Mouse (Mus musculus) neutrophil, adult 5-6 weeks (primary cell): ENCODE measurements around the gene Adam29. TPM values are rescaled to one million over a fixed set of nuclear protein-coding genes. Genes with fewer than 3 reads are reported as not detected.

Source experiments
- ATAC-seq: fragments of 151-379, 151-347 bp; 2 replicates; pipeline ENCODE4 v1.8.0; 2017; ENCODE audit warnings: mild to moderate bottlenecking, moderate TSS enrichment; ENCODE audit not compliant: insufficient number of reproducible peaks, poor library complexity, low FRiP score, severe bottlenecking; ENCODE audit errors: extremely low read depth
- total RNA-seq: library from RNA; stranded (forward); fragments of 200-1000 nt; gene quantifications from 2 replicates; pipeline ENCODE4 v1.2.3, GENCODE M21; 2017

The Adam29 gene
- total RNA-seq, result not detected in 2 replicates

DNA sequence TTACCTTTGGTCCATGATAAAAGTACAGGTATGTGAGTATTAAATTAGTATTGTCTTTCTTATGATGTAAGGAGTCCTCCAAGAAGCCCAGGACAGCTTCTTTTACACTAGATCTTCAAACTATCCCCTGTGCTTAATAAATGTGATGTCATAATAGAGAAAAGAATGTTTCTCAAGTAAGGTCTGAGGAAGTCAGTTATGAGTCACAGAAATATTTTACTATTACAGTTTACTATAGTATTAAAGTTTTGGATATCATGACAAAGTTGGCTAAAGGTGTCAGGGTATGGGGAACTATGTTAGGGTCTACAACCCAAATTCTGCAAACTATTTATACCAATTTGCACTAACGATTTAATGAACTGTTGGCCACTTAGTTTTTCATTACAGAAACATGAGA, at the start of gene Adam29:
Gene Adam29 (minus strand): TSS at position 101 of the 400 bp plus-strand sequence.
- no peak for ATAC-seq

- ATAC-seq, result no peak
Observed at GRCm38 (mm10) chr8:55940526-55940880, 33.8 kb upstream of the Adam29 start.

DNA sequence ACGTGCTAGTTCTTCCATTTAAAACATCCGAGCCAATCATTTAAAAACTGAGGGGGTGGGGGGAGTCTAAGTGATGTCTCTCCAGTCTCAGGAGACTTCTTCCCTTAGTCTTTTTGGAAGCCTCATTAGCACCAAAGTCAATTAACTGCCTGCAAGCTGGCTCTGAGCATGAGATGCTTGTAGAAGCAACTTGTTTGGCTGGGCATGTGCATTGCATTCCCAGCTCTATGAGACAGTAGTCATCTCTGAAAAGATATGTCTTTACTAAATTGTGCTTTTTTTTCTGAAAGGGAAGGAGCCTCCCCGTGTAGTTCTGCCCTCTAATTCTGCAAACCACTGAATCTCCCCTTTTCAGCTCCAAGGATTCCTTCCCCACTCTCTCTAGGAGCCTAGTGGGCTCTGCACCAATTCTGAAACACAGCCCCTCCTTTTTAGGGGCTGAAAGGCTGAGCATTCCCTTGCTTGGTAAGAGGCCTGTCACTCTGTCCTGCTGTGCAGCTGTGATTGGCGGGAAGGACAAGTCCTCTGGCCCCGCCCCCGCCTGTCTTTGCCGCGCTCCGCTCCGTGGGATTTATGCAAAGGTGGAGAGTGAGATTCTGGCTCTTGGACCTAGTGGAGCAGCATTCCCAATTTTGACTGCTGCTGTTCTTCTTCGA, 33.2 kb upstream of the Adam29 start, which contains the start of gene Glra3:
Gene Glra3 (plus strand): TSS at position 591 of the 656 bp plus-strand sequence.
- ATAC-seq, result no peak

Other genes with a start within 250 kb of the Adam29 start
- 0.12 TPM in 1 of 2 replicates, not detected in the other for gene Glra3, start 33.5 kb upstream of the Adam29 start, total RNA-seq